Mouse (Mus musculus): ENCODE results near the gene Lmf2. TPM values are rescaled to one million over a fixed set of nuclear protein-coding genes. Genes with fewer than 3 reads are reported as not detected.

Lmf2 gene
- 10 to 100 TPM; 45.7 to 47.7 TPM for total RNA-seq (2021)
- long read RNA-seq, experiment 1, transcript Lmf2-201 (14 exons, 2,906 nt): major isoform, 33 of 72 reads
- long read RNA-seq, experiment 1, transcript Lmf2-208 (13 exons, 3,262 nt): minor isoform, 7 of 72 reads
- long read RNA-seq, experiment 1, partial matches to known transcripts: 16 of 72 reads
- long read RNA-seq, experiment 1, other reads (novel, unspliced or antisense): 15 of 72 reads
- long read RNA-seq, experiment 2, transcript Lmf2-201 (14 exons, 2,906 nt): major isoform, 32 of 79 reads
- long read RNA-seq, experiment 2, partial matches to known transcripts: 18 of 79 reads
- long read RNA-seq, experiment 2, other reads (novel, unspliced or antisense): 27 of 79 reads

GRCm38 (mm10) chr15:89355241-89356187 lies at the start of gene Lmf2, which contains the start of gene Ncaph2:
TSS of gene Lmf2 (minus strand) at chr15:89355659.
TSS of gene Ncaph2 (plus strand) at chr15:89355719.
- peak; percentile 92 to 97 for DNase-seq (ENCODE audit: low spot score in 2 of 2)

- DNase-seq (ENCODE audit: low spot score in 2 of 2): no peak
Observed at GRCm38 (mm10) chr15:89404831-89405623, 49.6 kb upstream of the Lmf2 start.

GRCm38 (mm10) chr15:89402471-89402870 lies 47.0 kb upstream of the Lmf2 start:
- DNase-seq (ENCODE audit: low spot score in 2 of 2): no peak

GRCm38 (mm10) chr15:89399716-89400115 lies 44.3 kb upstream of the Lmf2 start:
- no peak for DNase-seq (ENCODE audit: low spot score in 2 of 2)

GRCm38 (mm10) chr15:89398146-89398545 lies 42.7 kb upstream of the Lmf2 start:
- no peak for DNase-seq (ENCODE audit: low spot score in 2 of 2)

GRCm38 (mm10) chr15:89396883-89397282 lies 41.4 kb upstream of the Lmf2 start:
- DNase-seq (ENCODE audit: low spot score in 2 of 2): no peak

GRCm38 (mm10) chr15:89390081-89390480 lies 34.6 kb upstream of the Lmf2 start:
- DNase-seq (ENCODE audit: low spot score in 2 of 2): no peak

- DNase-seq (ENCODE audit: low spot score in 2 of 2): no peak
Observed at GRCm38 (mm10) chr15:89387127-89387526, 31.7 kb upstream of the Lmf2 start.

GRCm38 (mm10) chr15:89384617-89385016 lies 29.2 kb upstream of the Lmf2 start, which contains the start of gene Klhdc7b:
TSS of gene Klhdc7b (plus strand) at chr15:89384917.
- no peak for DNase-seq (ENCODE audit: low spot score in 2 of 2)

GRCm38 (mm10) chr15:89379429-89379828 lies 24.0 kb upstream of the Lmf2 start:
- no peak for DNase-seq (ENCODE audit: low spot score in 2 of 2)

- DNase-seq (ENCODE audit: low spot score in 2 of 2): no peak
Observed at GRCm38 (mm10) chr15:89378831-89379401, 23.5 kb upstream of the Lmf2 start, which contains the start of gene Odf3b. TSS of gene Odf3b (minus strand) at chr15:89379282.

- DNase-seq (ENCODE audit: low spot score in 2 of 2): no peak
Observed at GRCm38 (mm10) chr15:89377938-89378828, 22.7 kb upstream of the Lmf2 start.

- DNase-seq (ENCODE audit: low spot score in 2 of 2): no peak
Observed at GRCm38 (mm10) chr15:89377362-89377761, 21.9 kb upstream of the Lmf2 start.

- DNase-seq (ENCODE audit: low spot score in 2 of 2): no peak
Observed at GRCm38 (mm10) chr15:89376957-89377356, 21.5 kb upstream of the Lmf2 start, which contains the start of gene Tymp. TSS of gene Tymp (minus strand) at chr15:89377039.

- no peak for DNase-seq (ENCODE audit: low spot score in 2 of 2)
Observed at GRCm38 (mm10) chr15:89376040-89376439, 20.6 kb upstream of the Lmf2 start.

- DNase-seq (ENCODE audit: low spot score in 2 of 2): no peak
Observed at GRCm38 (mm10) chr15:89374801-89375534, 19.5 kb upstream of the Lmf2 start.

- DNase-seq (ENCODE audit: low spot score in 2 of 2): no peak
Observed at GRCm38 (mm10) chr15:89374340-89374739, 18.9 kb upstream of the Lmf2 start.

GRCm38 (mm10) chr15:89373762-89374248 lies 18.3 kb upstream of the Lmf2 start, which contains the start of gene Sco2:
TSS of gene Sco2 (minus strand) at chr15:89373846.
- DNase-seq (ENCODE audit: low spot score in 2 of 2): peak; percentile 93 to 95

Measured in gastrocnemius, postnatal 4 days (tissue).